Mouse (Mus musculus) intestine, postnatal 0 days (tissue): ENCODE data around the gene Syngr1. TPM values are rescaled to one million over a fixed set of nuclear protein-coding genes. Genes with fewer than 3 reads are reported as not detected.

Source experiments
- ATAC-seq: fragments of 200-750 bp; cut with Nextera tagmentation; 2 replicates; pipeline ENCODE4 v1.8.0; 2017; ENCODE audit warnings: mild to moderate bottlenecking, moderate TSS enrichment, moderate library complexity
- H3K27ac ChIP-seq: fragments of 300-500 bp; sonication (generic); 2 replicates; pipeline ENCODE4 v1.5.1; 2014; ENCODE audit warnings: mild to moderate bottlenecking, low read depth, low read length, moderate library complexity
- H3K27me3 ChIP-seq: fragments of 300-500 bp; sonication (generic); replicated peaks from 2 replicates; pipeline ENCODE4 v1.6.1; 2014; ENCODE audit warnings: low read length, mixed read lengths; ENCODE audit not compliant: control insufficient read depth, insufficient read depth
- H3K36me3 ChIP-seq: fragments of 300-500 bp; sonication (generic); 2 replicates; pipeline ENCODE4 v1.6.1; 2014; ENCODE audit warnings: mild to moderate bottlenecking, moderate library complexity; ENCODE audit not compliant: control insufficient read depth, insufficient read depth
- H3K4me1 ChIP-seq: fragments of 300-500 bp; sonication (generic); replicated peaks from 2 replicates; pipeline ENCODE4 v1.6.1; 2014; ENCODE audit warnings: antibody characterized with exemption, low read length, mixed read lengths; ENCODE audit not compliant: control insufficient read depth, insufficient read depth
- H3K4me2 ChIP-seq: fragments of 300-500 bp; sonication (generic); replicated peaks from 2 replicates; pipeline ENCODE4 v1.6.1; 2014; ENCODE audit warnings: low read depth, mild to moderate bottlenecking, moderate library complexity
- H3K4me3 ChIP-seq: fragments of 300-500 bp; sonication (generic); 2 replicates; pipeline ENCODE4 v1.5.1; 2014; ENCODE audit warnings: low read depth, low read length
- H3K9ac ChIP-seq: fragments of 300-500 bp; sonication (generic); 2 replicates; pipeline ENCODE4 v1.6.1; 2014; ENCODE audit warnings: mild to moderate bottlenecking, low read depth, low read length
- H3K9me3 ChIP-seq: fragments of 300-500 bp; sonication (generic); 2 replicates; pipeline ENCODE4 v1.6.1; 2016; ENCODE audit warnings: mixed run types; ENCODE audit not compliant: control insufficient read depth
- CTCF ChIP-seq: sonication (generic); IDR thresholded peaks from 2 replicates; pipeline ENCODE4 v1.5.1; 2016; ENCODE audit warnings: low read depth, mild to moderate bottlenecking, control low read depth, antibody characterized with exemption, moderate library complexity
- WGBS: fragments of 180-500 bp; shearing (Covaris S2); extraction: QIAGEN DNeasy Blood & Tissue Kit; methylation state at CpG from one replicate; pipeline ENCODE4 v1.1.7; 2014; 5-methylcytosine and 5-hydroxymethylcytosine counted together
- polyA plus RNA-seq: library from polyadenylated mRNA; unstranded; fragments of >200 nt; fragmentation: Nextera tagmentation; extraction: Ambion mirVana; gene quantifications from 2 replicates; pipeline ENCODE4 v1.2.1, GENCODE M21; 2015

The Syngr1 gene
- polyA plus RNA-seq, 1 experiment from 2014 or later = 6.8 TPM

DNA sequence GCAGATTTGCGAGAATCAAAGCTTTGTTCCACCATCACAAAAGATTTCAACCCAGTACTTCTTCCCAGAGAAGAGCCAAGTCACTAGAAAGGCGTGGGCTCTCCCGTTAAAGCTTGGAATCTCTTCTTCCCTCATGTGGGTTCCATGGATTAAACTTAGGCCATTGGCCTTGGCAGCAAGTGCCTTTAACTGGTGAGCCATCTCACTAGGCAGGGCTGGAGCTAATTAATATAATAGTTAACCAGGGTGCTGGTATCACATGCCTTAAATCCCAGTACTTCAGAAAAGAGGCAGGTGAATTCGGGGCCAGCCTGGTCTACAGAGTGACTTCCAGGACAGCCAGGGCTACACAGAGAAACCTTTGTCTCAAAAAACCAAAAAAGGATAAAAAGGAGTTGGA is 33.5 kb downstream of the Syngr1 start:
- no peak for TF ChIP-seq CTCF
- H3K9me3 ChIP-seq = no peaks in the 10 kb centered on the region
- H3K27ac ChIP-seq = no peak overlapping the region
- no peak for ATAC-seq
- 73% methylated on average over 4 of the region's 4 CpGs for WGBS
- H3K4me2 ChIP-seq = no peak overlapping the region
- no peaks in the 10 kb centered on the region for H3K36me3 ChIP-seq
- no peaks in the 10 kb centered on the region for H3K4me1 ChIP-seq
- no peak overlapping the region for H3K9ac ChIP-seq
- no peaks in the 10 kb centered on the region for H3K27me3 ChIP-seq
- H3K4me3 ChIP-seq = no peak overlapping the region

DNA sequence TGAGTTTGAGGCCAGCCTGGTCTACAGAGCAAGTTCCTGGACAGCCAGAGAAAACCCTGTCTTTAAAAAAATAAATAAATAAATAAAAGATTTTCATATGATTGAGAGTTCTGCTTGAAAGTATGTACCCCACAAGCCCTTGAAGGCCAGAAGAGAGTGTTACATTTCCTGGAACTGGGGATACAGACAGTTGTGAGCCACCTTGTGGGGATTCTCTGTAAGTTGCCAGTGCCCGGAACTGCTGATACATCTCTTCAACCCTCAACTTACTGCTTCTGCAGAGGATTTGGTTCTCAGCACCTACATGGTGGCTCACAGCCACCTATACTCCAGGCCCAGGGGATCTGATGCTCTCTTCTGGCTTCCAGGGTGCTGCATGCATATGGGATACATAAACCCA is 36.1 kb downstream of the Syngr1 start:
- no peak for ATAC-seq
- Histone ChIP-seq H3K4me1 (no peaks in the 10 kb centered on the region), H3K27ac (no peak overlapping the region), H3K36me3 (no peaks in the 10 kb centered on the region), H3K9ac (no peak overlapping the region), H3K4me3 (no peak overlapping the region), H3K27me3 (no peaks in the 10 kb centered on the region), H3K4me2 (no peak overlapping the region), H3K9me3 (no peaks in the 10 kb centered on the region)
- 66% methylated on average over 1 of the region's 1 CpGs for WGBS
- TF ChIP-seq CTCF = peak; percentile 61

DNA sequence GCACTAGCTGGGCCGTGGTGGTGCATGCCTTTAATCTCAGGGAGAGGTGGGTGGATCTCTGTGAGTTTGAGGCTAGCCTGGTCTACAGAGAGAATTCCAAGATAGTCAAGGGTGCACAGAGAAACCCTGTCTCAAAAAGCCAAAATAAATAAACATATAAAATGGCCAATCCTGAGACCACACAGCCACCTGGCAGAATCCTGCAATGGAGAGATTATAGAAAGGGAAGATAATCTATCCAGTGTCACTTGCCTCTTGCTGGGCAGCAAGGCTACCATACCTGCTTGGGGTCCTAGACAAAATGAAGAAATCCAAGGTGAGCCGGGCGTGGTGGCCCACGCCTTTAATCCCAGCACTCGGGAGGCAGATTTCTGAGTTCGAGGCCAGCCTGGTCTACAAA is 38.8 kb downstream of the Syngr1 start:
- Histone ChIP-seq H3K36me3 (no peaks in the 10 kb centered on the region), H3K4me2 (no peak overlapping the region), H3K27ac (no peak overlapping the region), H3K9ac (no peak overlapping the region), H3K9me3 (no peaks in the 10 kb centered on the region), H3K4me3 (no peak overlapping the region), H3K27me3 (no peaks in the 10 kb centered on the region), H3K4me1 (peaks cover 13% of the 10 kb centered on the region)
- no peak for ATAC-seq
- TF ChIP-seq CTCF = no peak
- WGBS = 88% methylated on average over 6 of the region's 6 CpGs

DNA sequence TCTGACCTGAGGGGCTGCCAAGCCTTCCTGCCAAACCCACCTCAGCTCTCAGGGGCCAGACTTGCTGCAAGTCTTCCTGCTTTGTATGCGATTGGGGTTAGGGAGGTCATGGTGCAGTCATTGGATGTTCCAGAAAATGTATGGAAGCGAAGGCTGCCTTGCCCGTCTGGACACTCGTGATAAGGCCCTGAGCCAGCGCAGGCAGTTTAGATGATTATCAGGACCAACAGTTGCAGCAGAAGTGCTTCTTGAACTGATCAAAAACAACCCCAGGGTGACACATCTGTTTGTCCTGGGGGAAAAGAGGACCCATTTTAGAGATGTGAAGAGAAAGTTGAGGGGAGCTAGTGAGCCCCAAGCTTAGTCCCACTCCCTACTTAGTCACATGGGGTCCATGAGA is 39.6 kb downstream of the Syngr1 start:
- H3K4me2 ChIP-seq = no peak overlapping the region
- no peak overlapping the region for H3K9ac ChIP-seq
- no peaks in the 10 kb centered on the region for H3K27me3 ChIP-seq
- H3K4me3 ChIP-seq = no peak overlapping the region
- peaks cover 13% of the 10 kb centered on the region for H3K4me1 ChIP-seq
- TF ChIP-seq CTCF = no peak
- H3K27ac ChIP-seq = no peak overlapping the region
- H3K36me3 ChIP-seq = no peaks in the 10 kb centered on the region
- no peak for ATAC-seq
- H3K9me3 ChIP-seq = no peaks in the 10 kb centered on the region
- WGBS = 58% methylated on average over 5 of the region's 5 CpGs

DNA sequence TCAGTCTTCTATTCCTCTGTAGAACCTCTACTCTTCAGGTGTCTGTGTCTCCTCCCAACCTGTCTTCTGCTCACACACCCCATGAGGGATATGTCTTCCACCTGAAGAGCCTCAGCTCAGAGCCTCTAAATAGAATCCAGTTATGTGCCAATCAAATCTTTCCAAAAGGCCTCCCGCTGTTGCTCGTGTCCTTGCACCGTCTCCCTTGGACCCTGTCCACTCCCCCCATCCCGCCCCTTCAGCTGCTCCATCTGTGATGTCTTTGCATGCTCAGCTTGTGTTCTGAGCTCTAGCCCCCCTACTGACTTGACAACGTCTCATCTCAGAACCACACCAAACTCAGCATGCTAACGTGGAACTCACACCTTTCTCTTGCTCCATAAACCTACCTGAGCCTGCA is 40.3 kb downstream of the Syngr1 start:
- TF ChIP-seq CTCF = no peak
- H3K27ac ChIP-seq = no peak overlapping the region
- no peak overlapping the region for H3K4me2 ChIP-seq
- H3K36me3 ChIP-seq = no peaks in the 10 kb centered on the region
- H3K27me3 ChIP-seq = no peaks in the 10 kb centered on the region
- no peak overlapping the region for H3K4me3 ChIP-seq
- H3K9me3 ChIP-seq = no peaks in the 10 kb centered on the region
- ATAC-seq = no peak
- peaks cover 13% of the 10 kb centered on the region for H3K4me1 ChIP-seq
- WGBS = 83% methylated on average over 6 of the region's 6 CpGs
- no peak overlapping the region for H3K9ac ChIP-seq

DNA sequence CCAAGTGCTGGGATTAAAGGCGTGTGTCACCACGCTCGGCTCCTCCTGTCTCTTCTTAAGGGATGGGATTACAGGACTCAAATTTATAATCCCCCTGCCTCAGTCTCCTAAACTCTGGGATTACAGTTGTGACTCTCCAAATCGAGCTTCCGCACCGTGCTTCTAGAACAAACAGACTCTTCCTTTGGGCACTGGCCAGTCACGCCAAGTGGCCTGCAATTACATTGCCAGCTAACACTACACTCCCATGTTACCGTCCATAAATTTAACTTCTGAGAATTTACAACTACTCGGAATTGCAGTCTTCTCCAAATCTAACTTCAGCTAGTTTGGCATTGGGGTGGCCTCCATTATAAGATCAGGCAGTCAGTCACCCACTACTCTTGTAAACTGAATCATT is 41.3 kb downstream of the Syngr1 start:
- H3K4me1 ChIP-seq = peaks cover 13% of the 10 kb centered on the region
- peak overlapping the region; percentile 83 for H3K9ac ChIP-seq
- H3K27me3 ChIP-seq = no peaks in the 10 kb centered on the region
- peak overlapping the region; percentile 95; the same call in 1 of the 2 replicates for H3K27ac ChIP-seq
- TF ChIP-seq CTCF = no peak
- H3K4me3 ChIP-seq = peak overlapping the region; percentile 73
- no peaks in the 10 kb centered on the region for H3K9me3 ChIP-seq
- WGBS = 73% methylated on average over 9 of the region's 9 CpGs
- H3K4me2 ChIP-seq = peak overlapping the region; percentile 77
- no peaks in the 10 kb centered on the region for H3K36me3 ChIP-seq
- no peak for ATAC-seq

DNA sequence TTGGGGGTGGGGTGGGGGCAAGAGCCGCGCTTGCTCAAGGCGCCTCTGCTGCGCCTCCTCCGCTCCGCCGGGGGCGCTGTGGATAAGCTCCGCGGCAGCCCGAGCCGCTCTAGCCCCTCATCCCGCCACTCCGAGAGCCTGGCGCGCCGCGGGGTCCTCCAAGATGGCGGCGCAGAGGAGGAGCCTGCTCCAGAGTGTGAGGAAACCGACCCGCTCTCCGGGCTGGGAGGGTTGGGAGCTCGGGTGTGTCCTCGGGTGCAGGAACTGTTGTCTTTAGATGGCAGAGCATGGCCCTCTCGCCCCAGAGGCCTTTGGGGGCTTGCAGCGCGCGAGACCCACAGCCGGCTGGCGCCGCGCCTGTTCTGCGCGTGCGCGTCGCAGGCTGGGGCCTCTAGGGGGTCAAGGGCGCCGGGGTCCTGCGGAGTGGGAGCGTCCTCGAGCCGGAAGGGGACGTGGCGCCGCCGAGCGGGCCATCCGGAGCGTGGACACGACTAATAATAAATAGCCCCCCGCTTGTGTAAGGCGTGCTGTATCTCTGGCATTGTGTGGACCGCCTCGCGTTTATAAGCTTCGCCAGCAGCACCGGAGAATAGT is 42.0 kb downstream of the Syngr1 start, which contains the start of gene Tab1:
Gene Tab1 (plus strand): TSS at position 135 of the 594 bp plus-strand sequence.
- H3K9me3 ChIP-seq = no peaks in the 10 kb centered on the region
- ATAC-seq = peak; percentile 92
- under 1% methylated on average over 59 of the region's 59 CpGs for WGBS

More for the DNA sequence above, 42.0 kb downstream of the Syngr1 start, which contains the start of gene Tab1:
- Histone ChIP-seq H3K36me3 (no peaks in the 10 kb centered on the region), H3K27me3 (no peaks in the 10 kb centered on the region), H3K4me2 (peak within 1 kb of the TSS; percentile 77), H3K27ac (peak within 1 kb of the TSS; percentile 95), H3K4me1 (peaks cover 13% of the 10 kb centered on the region), H3K9ac (peak within 1 kb of the TSS; percentile 83), H3K4me3 (peak within 1 kb of the TSS; percentile 73)
- TF ChIP-seq CTCF = peak; percentile 82
